Mouse (Mus musculus) megakaryocyte, adult 5-6 weeks (primary cell): ENCODE measurements around the gene Gse1. TPM values are rescaled to one million over a fixed set of nuclear protein-coding genes. Genes with fewer than 3 reads are reported as not detected.

Experiments
- ATAC-seq: 2 replicates; pipeline ENCODE4 v1.8.0; 2016; ENCODE audit warnings: mild to moderate bottlenecking, inconsistent platforms; ENCODE audit not compliant: poor library complexity, severe bottlenecking
- total RNA-seq, 2 experiments: library from RNA; stranded (forward) in 1 of 2; stranded (reverse) in 1 of 2; fragments of 153-499, 151-499 nt in 1 of 2; fragments of 221-1000, 200-1000 nt in 1 of 2; gene quantifications; 2 replicates each; pipeline versions ENCODE4 v1.2.3 to v1.2.4; 2015 to 2017

Gene Gse1
- total RNA-seq, 2 experiments from 2014 or later: 6.1 to 18.3 TPM

- ATAC-seq: no peak
These were observed 6.2 kb downstream of the Gse1 start for GRCm38 (mm10) chr8:120234457-120234856.

- no peak for ATAC-seq
These were observed 6.6 kb downstream of the Gse1 start for GRCm38 (mm10) chr8:120234866-120235265.

DNA sequence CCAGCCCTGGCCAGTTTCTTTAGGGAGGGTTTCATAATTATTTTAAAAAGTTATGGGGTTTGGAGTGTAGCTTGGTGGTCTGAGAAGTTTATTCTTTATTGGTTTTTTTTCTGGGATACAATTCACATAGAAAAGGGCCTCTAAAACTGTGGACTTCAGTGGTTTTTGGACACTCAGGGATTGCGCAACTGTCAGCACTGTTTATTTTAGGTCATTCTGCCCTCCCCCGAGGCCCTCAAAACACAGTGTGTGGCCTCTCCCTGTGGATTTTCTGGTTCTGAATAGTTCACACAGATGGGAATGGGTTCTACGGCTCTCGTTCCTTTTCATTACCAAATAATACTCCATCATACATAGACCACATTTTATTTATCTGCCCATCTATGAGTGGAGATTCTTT, 15.0 kb downstream of the Gse1 start:
- ATAC-seq: no peak

- no peak for ATAC-seq
These were observed 15.7 kb downstream of the Gse1 start for GRCm38 (mm10) chr8:120243916-120244451.

- no peak for ATAC-seq
These were observed 16.3 kb downstream of the Gse1 start for GRCm38 (mm10) chr8:120244553-120244952.

DNA sequence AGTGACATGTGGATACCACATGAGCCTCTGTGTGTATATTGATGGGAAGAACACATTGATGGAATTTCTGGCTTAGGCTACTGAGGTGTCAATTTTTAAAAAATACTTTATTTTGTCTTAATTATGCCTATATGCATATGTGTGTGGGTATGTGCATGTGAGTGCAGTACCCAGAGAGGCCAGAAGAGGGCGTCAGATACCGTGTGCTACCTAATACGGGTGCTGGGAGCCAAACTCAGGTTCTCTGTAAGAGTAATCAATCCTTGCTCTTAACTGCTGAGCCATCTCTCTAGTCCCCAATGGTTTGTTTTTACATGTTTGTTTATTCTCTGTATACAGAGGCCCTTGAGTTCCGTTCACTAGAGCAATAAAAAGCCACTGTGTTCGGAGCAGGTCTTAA, 19.4 kb downstream of the Gse1 start:
- no peak for ATAC-seq

- no peak for ATAC-seq
These were observed 19.8 kb downstream of the Gse1 start for GRCm38 (mm10) chr8:120248031-120248430.

DNA sequence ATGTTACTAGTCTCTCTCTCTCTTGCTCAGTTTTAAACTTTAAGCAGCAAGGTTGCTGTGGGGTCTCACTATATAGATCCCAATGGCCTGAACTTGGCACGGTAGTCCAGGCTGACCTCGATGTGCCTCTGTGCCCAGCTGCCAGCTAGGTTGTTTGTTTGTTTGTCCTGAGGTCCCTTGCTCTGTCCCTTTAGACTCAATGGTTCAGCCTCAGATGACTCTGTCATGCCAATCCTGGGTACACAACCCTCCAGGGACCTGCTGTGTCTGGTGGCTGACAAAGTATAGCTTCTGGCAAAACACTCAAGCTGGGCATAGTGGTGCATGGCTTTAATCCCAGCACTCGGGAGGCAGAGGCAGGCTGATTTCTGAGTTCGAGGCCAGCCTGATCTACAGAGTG, 20.2 kb downstream of the Gse1 start:
- ATAC-seq: no peak

DNA sequence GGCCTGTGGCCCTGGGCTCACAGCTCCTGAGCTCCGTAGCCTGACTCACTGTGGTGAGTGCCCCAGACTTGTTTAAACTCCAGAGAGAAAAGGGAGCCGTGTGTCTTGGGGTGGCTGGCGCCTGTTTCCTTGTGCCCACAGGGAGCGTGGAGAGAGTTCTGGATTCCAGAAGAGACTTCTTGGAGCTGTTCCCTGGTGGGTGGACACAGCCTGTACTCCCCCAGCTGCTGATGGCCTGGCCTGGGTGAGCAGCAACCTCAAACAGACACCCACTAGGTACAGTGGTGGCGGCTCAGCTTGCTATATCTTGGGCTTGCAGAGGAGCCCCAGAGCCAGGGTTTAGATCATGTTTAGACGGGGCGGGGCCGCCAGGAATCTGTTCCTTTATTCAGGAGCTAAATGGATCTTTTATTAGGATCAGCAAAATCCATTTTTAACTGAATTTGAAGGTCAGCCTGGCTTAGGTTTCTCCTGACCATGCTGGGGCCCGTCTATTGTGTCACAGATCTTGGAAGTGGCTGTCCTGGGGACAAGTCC, 21.6 kb downstream of the Gse1 start:
- no peak for ATAC-seq

GRCm38 (mm10) chr8:120250750-120251410, 22.6 kb downstream of the Gse1 start:
- ATAC-seq: no peak

DNA sequence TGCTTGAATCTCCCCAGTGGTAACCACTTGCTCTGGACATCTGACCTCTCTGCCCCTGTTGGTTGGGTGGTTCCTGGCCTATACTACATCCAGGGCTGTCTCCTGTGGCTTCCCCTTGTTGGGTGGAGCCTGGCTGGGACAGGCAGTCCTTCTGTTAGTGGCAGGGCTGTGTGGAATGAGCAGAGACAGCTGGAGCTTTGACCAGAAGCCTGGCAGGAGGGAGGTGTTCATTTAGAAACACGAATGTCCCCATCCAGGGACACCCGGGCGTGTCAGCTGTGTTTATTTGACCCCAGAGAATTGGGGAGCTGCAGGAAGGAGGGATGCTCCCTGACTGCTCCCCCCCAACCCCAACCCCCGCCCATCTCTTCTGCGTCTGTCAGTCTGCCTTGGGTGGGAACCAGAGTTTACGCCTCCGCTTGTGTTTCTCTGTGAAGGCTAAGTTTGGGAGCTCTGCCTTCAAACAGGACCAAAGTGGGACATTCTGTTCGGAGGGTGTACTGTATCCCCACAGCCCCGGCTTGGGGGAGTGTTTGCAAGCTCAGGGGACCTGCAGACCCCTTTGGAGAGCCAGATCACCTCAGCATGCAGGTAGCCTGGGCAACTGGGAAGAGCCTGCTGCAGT, 23.3 kb downstream of the Gse1 start:
- ATAC-seq: no peak

DNA sequence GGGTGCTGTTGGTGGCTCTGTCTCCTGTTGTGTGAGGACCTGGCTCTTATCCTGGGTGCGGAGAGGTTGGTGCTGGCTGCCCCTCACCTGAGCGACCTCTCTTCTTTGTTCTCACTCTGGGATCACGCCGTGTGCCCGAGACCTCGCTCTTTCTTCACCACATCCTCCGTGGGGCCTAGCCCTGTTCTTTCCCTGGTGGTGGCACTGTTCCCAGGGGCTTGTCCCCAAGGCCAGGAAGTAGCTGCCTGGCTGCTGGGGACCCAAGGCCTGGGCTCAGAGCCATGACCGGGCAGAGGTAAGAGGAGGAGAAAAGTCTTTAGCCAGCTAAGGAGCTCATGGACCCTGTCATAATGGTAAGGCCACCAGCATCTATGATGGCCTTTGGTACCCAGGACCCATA, 25.4 kb downstream of the Gse1 start:
- no peak for ATAC-seq

GRCm38 (mm10) chr8:120255406-120255987, 27.2 kb downstream of the Gse1 start:
- ATAC-seq: no peak

DNA sequence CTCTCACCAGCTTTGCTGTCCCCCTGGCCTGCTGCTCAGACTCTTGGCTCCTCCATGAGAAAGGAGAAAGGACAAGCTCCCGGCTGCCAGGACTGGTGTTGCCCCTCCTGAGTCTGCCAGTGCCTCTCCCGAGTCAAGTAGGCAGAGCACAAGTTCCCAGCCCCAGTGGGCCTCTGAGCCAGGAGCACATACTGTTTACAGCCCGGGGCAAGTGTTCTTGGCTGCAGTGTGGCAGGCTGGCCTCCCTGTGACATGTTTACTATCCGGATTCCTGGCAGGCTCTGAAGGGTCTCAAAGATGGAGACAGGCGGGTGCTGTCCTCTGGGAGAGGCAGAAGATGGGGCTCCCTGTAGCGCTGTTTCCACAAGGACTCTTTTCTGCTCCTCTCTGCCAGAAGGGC, 28.7 kb downstream of the Gse1 start:
- no peak for ATAC-seq

DNA sequence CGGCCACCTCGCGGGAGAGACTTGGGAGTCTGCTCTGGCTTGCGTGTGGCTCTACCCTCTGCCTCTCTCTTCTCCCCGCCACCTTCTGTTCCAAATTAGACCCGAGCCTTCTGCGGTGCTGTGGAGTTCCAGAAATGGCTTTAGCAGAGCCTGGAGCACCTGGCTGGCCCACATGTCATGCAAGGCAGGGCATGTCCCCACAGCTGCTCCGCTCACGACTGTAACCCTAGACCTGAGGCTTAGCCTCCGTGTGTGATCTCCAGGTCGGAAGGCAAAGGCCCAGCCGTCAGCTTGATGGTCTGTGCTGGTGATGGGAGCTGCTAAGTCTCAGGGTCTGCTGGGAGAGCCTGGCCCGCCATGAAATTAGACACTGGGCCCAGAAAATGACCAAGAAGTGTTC, 30.9 kb downstream of the Gse1 start:
- ATAC-seq: no peak

DNA sequence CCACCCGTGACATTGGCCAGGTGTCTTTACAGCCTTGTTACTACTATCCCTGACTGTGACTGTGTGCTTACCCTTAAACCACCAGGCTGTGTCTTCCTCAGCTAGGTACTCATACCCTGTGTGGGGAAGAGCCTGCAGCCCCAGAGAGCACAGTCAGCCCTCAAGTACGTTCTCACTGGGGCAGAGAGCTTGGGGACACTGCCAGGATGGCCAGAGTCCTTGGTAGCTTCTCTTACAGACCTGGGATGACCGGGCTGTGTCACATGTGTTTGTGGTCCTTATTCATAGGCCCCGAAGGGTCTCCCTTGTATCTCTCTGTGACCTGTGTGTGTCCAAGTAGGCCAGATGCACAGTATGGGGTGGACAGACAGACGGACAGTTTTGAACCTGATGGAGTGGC, 32.4 kb downstream of the Gse1 start:
- ATAC-seq: no peak

- ATAC-seq: no peak
These were observed 33.3 kb downstream of the Gse1 start for GRCm38 (mm10) chr8:120261338-120262120.

DNA sequence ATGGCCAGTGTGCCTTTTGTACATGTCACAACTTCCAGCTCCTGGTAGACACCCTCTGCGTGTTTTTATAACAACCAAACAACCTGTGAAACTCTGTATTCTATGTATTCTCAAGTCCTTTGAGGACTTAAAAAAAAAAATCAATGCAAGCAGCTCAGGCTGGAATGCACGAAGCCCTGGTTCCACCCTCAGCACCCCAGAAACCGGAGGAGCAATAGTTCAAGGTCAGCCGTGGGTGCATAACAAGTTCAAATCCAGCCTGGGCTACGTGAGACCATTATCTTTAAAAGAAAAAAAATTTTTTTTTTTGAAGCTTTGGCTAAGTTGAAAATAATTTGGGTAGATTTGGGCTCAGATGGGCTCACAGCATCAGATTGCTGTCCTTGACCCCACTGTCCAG, 35.6 kb downstream of the Gse1 start:
- no peak for ATAC-seq

GRCm38 (mm10) chr8:120264388-120264943, 36.2 kb downstream of the Gse1 start:
- no peak for ATAC-seq

DNA sequence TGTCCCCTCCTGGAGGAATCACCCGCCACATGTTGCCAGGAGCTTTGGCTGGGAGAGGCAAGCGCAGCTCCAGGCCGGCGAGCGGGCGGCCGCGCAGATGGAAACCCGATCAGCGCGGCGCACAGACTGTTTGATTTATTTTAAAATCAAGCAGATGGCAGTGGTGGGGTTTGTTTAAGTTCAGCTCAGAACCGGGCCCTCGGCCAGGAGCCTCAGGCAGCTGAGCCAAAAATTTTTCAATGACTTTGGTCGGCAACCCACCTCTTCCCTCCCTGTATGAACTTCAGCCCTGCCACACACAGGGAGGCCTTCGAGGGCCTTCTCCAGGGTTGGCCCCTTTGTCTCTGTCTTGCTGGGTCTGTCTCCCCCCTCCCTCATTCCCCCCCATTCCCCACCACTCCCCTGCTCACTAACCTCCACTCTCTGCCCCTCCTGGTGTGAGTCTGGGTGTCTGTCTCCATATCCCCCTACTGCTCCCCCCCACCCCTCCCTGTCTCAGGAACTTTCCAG, 36.7 kb downstream of the Gse1 start:
- no peak for ATAC-seq

DNA sequence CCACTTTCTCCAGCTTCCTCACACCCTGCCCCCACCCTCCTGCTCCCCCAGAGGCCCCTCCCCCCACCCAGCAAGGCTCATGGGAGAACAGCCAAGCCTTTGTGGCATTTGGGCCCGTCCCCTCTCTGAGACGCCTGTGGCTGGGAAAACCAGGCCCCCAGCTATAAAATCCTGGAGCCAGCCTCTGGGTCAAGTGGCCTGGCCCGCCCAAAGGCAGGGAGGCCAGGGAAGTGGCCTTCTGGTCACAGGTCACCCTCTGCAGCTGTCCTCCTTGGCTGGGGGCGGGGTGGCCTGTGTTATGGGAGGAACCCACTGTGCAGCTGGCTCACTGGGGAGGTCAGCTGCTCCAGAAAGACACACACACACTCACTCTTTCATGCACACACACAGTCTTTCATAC, 37.2 kb downstream of the Gse1 start:
- no peak for ATAC-seq
